Mouse (Mus musculus): Measurements from ENCODE around the gene Zkscan8. TPM values are rescaled to one million over a fixed set of nuclear protein-coding genes. Genes with fewer than 3 reads are reported as not detected.

Gene Zkscan8
- polyA plus RNA-seq (2014; fragmentation: Illumina TruSeq; extraction: RNeasy Lipid Tissue Mini Kit (QIAGEN cat#74804); ENCODE audit: low read depth, low replicate concordance) = 6.1 TPM

DNA sequence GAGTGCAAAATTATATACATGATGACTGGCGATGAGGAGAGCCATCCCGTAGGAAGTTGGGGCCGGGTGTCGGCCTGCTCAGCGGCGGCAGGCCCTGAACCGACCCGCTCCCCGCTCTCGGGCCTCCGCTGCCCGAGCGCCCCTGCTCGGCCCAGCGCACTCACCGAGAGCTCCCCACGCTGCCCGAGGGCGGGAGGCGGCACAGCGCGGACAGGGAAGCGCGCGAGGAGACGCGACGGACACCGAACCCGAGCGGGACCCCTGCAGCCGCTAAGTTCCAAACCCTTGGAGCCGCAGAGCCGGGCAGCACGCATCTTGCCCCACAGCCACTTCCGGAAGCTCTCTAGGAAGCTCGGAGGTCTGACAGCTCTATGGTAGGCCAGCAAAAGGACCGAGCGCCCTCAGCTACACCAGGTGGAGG lies at the start of gene Zkscan8:
Gene Zkscan8, minus strand, starts transcription at position 340 of the 421 bp plus-strand sequence.

DNA sequence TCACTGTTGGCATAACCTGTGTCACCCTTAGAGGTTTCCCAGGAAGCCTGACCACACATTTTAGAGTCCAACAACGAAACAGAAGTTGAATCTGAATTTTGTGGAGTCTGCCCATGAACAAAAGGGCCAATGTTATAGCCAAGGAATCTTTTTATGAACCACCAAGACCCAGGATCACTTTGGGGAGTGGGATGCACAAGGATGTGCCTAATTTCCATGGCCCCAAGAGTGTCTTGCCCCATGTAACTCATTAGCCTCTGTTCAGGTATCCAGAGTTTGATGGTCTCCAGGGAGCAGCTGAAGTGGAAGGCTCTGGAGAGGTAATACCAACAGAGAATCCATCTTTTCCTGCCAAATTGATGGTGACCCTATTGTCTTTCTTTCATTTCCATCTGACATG lies 28.9 kb upstream of the Zkscan8 start, which contains the start of gene Olfr1535:
Gene Olfr1535, minus strand, starts transcription at position 101 of the 400 bp plus-strand sequence.

GRCm38 (mm10) chr13:21542708-21543107 lies 11.8 kb upstream of the Zkscan8 start, which contains the start of gene Olfr1366:
Olfr1366 (minus strand) TSS chr13:21542808.

GRCm38 (mm10) chr13:21501182-21501581 lies 29.7 kb downstream of the Zkscan8 start, which contains the start of gene Gm11273:
Gm11273 (minus strand) TSS chr13:21501418.

DNA sequence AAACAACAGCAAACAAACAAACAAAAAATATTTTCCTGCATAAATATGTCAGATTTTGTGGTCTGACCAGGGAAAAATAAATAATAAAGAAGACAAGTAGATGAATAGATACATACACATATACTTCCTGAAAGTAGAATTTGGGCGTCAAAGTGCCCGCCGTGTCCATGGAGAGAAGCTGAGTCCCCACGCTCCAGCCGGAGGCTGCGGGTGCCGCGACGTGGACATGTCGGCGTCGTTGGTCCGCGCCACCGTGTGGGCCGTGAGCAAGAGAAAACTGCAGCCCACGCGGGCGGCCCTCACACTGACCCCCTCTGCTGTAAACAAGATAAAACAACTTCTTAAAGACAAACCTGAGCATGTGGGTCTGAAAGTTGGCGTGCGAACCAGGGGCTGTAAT lies 35.8 kb downstream of the Zkscan8 start, which contains the start of gene AK157302:
Gene AK157302, plus strand, starts transcription at position 144 of the 400 bp plus-strand sequence.

DNA sequence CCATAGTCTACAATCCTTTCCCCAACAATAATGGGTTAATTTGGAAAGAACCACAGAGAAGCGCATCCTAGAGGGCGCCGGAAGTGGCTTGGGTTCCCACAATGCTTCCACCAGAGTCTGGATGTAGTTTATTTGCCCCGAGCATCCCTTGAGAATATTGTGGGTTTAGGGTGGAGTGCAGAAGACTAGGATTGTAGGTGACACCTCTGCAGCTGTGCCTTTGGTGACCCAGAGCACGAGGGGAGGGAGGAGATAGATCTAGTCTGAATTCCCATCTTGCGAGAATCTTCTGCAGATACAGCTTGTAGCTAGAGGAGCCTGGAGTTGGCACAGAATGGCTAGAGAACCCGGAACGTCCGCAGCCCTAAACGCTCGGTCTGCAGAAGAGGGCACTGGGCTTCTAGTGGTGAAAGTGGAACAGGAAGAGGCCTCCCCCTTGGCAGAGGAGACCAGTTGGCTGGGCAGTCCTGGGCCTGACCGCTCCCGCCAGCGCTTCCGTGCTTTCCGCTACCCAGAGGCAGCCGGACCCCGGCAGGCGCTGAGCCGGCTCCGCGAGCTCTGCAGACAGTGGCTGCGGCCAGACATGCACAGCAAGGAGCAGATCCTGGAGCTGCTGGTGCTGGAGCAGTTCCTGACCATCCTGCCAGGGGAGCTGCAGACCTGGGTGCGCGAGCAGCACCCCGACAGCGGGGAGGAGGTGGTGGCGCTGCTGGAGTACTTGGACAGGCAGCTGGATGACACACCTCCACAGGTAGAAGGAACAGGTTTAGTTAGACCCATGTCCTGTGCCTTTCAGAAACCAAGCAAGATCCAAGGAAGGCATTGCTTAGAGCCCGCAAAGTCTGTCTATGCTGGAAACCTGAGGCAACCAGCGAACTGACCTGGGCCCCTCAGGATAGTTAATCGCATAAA lies 51.9 kb downstream of the Zkscan8 start, which contains the start of the genes Zkscan4 and Gm10065:
Gene Zkscan4, plus strand, starts transcription at position 149 of the 912 bp plus-strand sequence.
Gene Gm10065, minus strand, starts transcription at position 683 of the 912 bp plus-strand sequence.

DNA sequence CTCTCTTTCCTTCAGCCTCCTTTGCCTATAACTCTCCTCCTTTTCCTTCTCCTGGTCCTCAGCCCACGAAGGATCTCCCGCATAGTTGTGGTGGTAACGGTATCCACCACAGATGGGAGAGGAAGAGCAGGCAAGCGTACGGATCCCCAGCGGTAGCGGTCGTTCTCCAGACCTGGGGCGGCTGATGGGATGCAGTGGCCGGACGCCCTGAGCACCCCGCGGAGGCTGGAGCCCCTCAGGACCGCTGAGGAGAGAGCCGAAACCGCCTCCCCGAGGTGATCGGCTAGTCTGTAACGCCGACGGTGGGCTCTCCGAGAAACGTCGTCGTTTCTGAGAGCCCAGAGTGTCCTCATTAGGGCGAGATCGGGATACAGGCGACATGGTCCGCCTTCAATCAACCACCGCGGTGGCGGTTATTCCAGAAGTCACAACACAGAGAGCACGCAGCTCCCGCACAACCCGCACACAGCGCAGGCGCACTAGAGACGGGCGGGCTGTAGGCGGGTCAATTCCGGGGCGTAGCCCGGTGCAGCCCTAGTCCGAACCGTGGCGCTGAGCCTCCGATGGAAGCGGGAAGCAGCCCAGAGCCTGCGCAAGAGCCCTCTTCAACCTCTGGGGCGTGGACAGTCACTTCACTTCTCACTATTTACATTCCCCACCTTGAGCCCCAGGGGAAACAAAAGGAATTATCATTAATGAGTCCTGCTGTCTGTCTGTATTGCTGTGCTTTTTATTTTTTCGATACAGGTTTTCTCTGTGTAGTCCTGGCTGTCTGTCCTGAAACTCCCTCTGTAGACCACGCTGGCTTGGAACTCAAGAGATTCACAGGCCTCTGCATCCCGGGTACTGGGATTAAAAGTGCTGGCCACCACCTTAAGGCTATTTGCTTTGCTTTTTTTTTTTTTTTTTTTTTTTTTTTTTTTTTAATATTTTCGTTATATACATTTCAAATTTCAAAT lies 62.6 kb downstream of the Zkscan8 start, which contains the start of gene Nkapl:
Gene Nkapl, minus strand, starts transcription at position 449 of the 959 bp plus-strand sequence.

Other genes starting within 250 kb of the Zkscan8 start
- not detected for gene Gpx5, start 238.4 kb downstream of the Zkscan8 start, polyA plus RNA-seq (2014; fragmentation: Illumina TruSeq; extraction: RNeasy Lipid Tissue Mini Kit (QIAGEN cat#74804); ENCODE audit: low read depth, low replicate concordance)
- not detected for gene Gpx6, start 219.0 kb downstream of the Zkscan8 start, polyA plus RNA-seq (2014; fragmentation: Illumina TruSeq; extraction: RNeasy Lipid Tissue Mini Kit (QIAGEN cat#74804); ENCODE audit: low read depth, low replicate concordance)
- gene Olfr1367, start 184.2 kb downstream of the Zkscan8 start, polyA plus RNA-seq (2014; fragmentation: Illumina TruSeq; extraction: RNeasy Lipid Tissue Mini Kit (QIAGEN cat#74804); ENCODE audit: low read depth, low replicate concordance) = not detected
- gene Zscan12, start 168.3 kb downstream of the Zkscan8 start, polyA plus RNA-seq (2014; fragmentation: Illumina TruSeq; extraction: RNeasy Lipid Tissue Mini Kit (QIAGEN cat#74804); ENCODE audit: low read depth, low replicate concordance) = 6.9 TPM
- gene Zkscan3, start 128.4 kb downstream of the Zkscan8 start, polyA plus RNA-seq (2014; fragmentation: Illumina TruSeq; extraction: RNeasy Lipid Tissue Mini Kit (QIAGEN cat#74804); ENCODE audit: low read depth, low replicate concordance) = 57.5 TPM
- 1.8 TPM for gene Pgbd1, start 90.1 kb downstream of the Zkscan8 start, polyA plus RNA-seq (2014; fragmentation: Illumina TruSeq; extraction: RNeasy Lipid Tissue Mini Kit (QIAGEN cat#74804); ENCODE audit: low read depth, low replicate concordance)
- 39.4 TPM for gene Zscan26, start 77.4 kb downstream of the Zkscan8 start, polyA plus RNA-seq (2014; fragmentation: Illumina TruSeq; extraction: RNeasy Lipid Tissue Mini Kit (QIAGEN cat#74804); ENCODE audit: low read depth, low replicate concordance)
- 1.0 TPM for gene Nkapl, start 62.6 kb downstream of the Zkscan8 start, polyA plus RNA-seq (2014; fragmentation: Illumina TruSeq; extraction: RNeasy Lipid Tissue Mini Kit (QIAGEN cat#74804); ENCODE audit: low read depth, low replicate concordance)
- gene Zkscan4, start 52.2 kb downstream of the Zkscan8 start, polyA plus RNA-seq (2014; fragmentation: Illumina TruSeq; extraction: RNeasy Lipid Tissue Mini Kit (QIAGEN cat#74804); ENCODE audit: low read depth, low replicate concordance) = 1.6 TPM
- gene Gm10065, start 51.7 kb downstream of the Zkscan8 start, polyA plus RNA-seq (2014; fragmentation: Illumina TruSeq; extraction: RNeasy Lipid Tissue Mini Kit (QIAGEN cat#74804); ENCODE audit: low read depth, low replicate concordance) = not detected
- gene AK157302, start 35.9 kb downstream of the Zkscan8 start, polyA plus RNA-seq (2014; fragmentation: Illumina TruSeq; extraction: RNeasy Lipid Tissue Mini Kit (QIAGEN cat#74804); ENCODE audit: low read depth, low replicate concordance) = 2.7 TPM
- gene Gm11273, start 29.7 kb downstream of the Zkscan8 start, polyA plus RNA-seq (2014; fragmentation: Illumina TruSeq; extraction: RNeasy Lipid Tissue Mini Kit (QIAGEN cat#74804); ENCODE audit: low read depth, low replicate concordance) = 28.7 TPM
- gene Olfr1366, start 11.7 kb upstream of the Zkscan8 start, polyA plus RNA-seq (2014; fragmentation: Illumina TruSeq; extraction: RNeasy Lipid Tissue Mini Kit (QIAGEN cat#74804); ENCODE audit: low read depth, low replicate concordance) = not detected
- not detected for gene Olfr1535, start 28.8 kb upstream of the Zkscan8 start, polyA plus RNA-seq (2014; fragmentation: Illumina TruSeq; extraction: RNeasy Lipid Tissue Mini Kit (QIAGEN cat#74804); ENCODE audit: low read depth, low replicate concordance)
- not detected for gene Olfr1364, start 50.6 kb upstream of the Zkscan8 start, polyA plus RNA-seq (2014; fragmentation: Illumina TruSeq; extraction: RNeasy Lipid Tissue Mini Kit (QIAGEN cat#74804); ENCODE audit: low read depth, low replicate concordance)
- gene Olfr1362, start 82.9 kb upstream of the Zkscan8 start, polyA plus RNA-seq (2014; fragmentation: Illumina TruSeq; extraction: RNeasy Lipid Tissue Mini Kit (QIAGEN cat#74804); ENCODE audit: low read depth, low replicate concordance) = not detected
- gene Olfr11, start 111.4 kb upstream of the Zkscan8 start, polyA plus RNA-seq (2014; fragmentation: Illumina TruSeq; extraction: RNeasy Lipid Tissue Mini Kit (QIAGEN cat#74804); ENCODE audit: low read depth, low replicate concordance) = not detected
- gene Olfr1361, start 132.3 kb upstream of the Zkscan8 start, polyA plus RNA-seq (2014; fragmentation: Illumina TruSeq; extraction: RNeasy Lipid Tissue Mini Kit (QIAGEN cat#74804); ENCODE audit: low read depth, low replicate concordance) = not detected
- gene Olfr1360, start 146.3 kb upstream of the Zkscan8 start, polyA plus RNA-seq (2014; fragmentation: Illumina TruSeq; extraction: RNeasy Lipid Tissue Mini Kit (QIAGEN cat#74804); ENCODE audit: low read depth, low replicate concordance) = not detected
- gene Olfr1359, start 167.0 kb upstream of the Zkscan8 start, polyA plus RNA-seq (2014; fragmentation: Illumina TruSeq; extraction: RNeasy Lipid Tissue Mini Kit (QIAGEN cat#74804); ENCODE audit: low read depth, low replicate concordance) = not detected
- gene Hist1h2bl, start 185.0 kb upstream of the Zkscan8 start, polyA plus RNA-seq (2014; fragmentation: Illumina TruSeq; extraction: RNeasy Lipid Tissue Mini Kit (QIAGEN cat#74804); ENCODE audit: low read depth, low replicate concordance) = not detected
- gene Hist1h2ai, start 185.3 kb upstream of the Zkscan8 start, polyA plus RNA-seq (2014; fragmentation: Illumina TruSeq; extraction: RNeasy Lipid Tissue Mini Kit (QIAGEN cat#74804); ENCODE audit: low read depth, low replicate concordance) = not detected
- gene Hist1h3h, start 186.5 kb upstream of the Zkscan8 start, polyA plus RNA-seq (2014; fragmentation: Illumina TruSeq; extraction: RNeasy Lipid Tissue Mini Kit (QIAGEN cat#74804); ENCODE audit: low read depth, low replicate concordance) = not detected
- gene Hist1h2bm, start 190.9 kb upstream of the Zkscan8 start, polyA plus RNA-seq (2014; fragmentation: Illumina TruSeq; extraction: RNeasy Lipid Tissue Mini Kit (QIAGEN cat#74804); ENCODE audit: low read depth, low replicate concordance) = not detected
- not detected for gene Hist1h4j, start 203.9 kb upstream of the Zkscan8 start, polyA plus RNA-seq (2014; fragmentation: Illumina TruSeq; extraction: RNeasy Lipid Tissue Mini Kit (QIAGEN cat#74804); ENCODE audit: low read depth, low replicate concordance)
- gene Hist1h4k, start 219.4 kb upstream of the Zkscan8 start, polyA plus RNA-seq (2014; fragmentation: Illumina TruSeq; extraction: RNeasy Lipid Tissue Mini Kit (QIAGEN cat#74804); ENCODE audit: low read depth, low replicate concordance) = not detected
- not detected for gene Hist1h2ak, start 222.7 kb upstream of the Zkscan8 start, polyA plus RNA-seq (2014; fragmentation: Illumina TruSeq; extraction: RNeasy Lipid Tissue Mini Kit (QIAGEN cat#74804); ENCODE audit: low read depth, low replicate concordance)
- not detected for gene Hist1h2bn, start 223.0 kb upstream of the Zkscan8 start, polyA plus RNA-seq (2014; fragmentation: Illumina TruSeq; extraction: RNeasy Lipid Tissue Mini Kit (QIAGEN cat#74804); ENCODE audit: low read depth, low replicate concordance)
- gene Hist1h1b, start 249.5 kb upstream of the Zkscan8 start, polyA plus RNA-seq (2014; fragmentation: Illumina TruSeq; extraction: RNeasy Lipid Tissue Mini Kit (QIAGEN cat#74804); ENCODE audit: low read depth, low replicate concordance) = not detected